Mouse (Mus musculus) heart, postnatal 25 days (tissue): ENCODE data around the gene Mettl7a3. TPM values are rescaled to one million over a fixed set of nuclear protein-coding genes. Genes with fewer than 3 reads are reported as not detected.
"Not testable (repeated sequence)": the region's sequence is repeated elsewhere in the genome, so short reads cannot be mapped to it uniquely, and the experiment has no call there.

ENCODE experiments used
- DNase-seq: peaks from one replicate; pipeline ENCODE4 v3.0.0; 2022; ENCODE audit warnings: low spot score
- intact Hi-C: fragments of 180-260 bp; cut with DNase I; formaldehyde crosslinking; loops from one replicate; pipeline ENCODE4 v1.15.1; 2025
- total RNA-seq, 2 experiments: library from RNA; stranded (reverse); gene quantifications; 2 replicates each; pipeline ENCODE4 v1.2.3; 2021

Mettl7a3 gene
- total RNA-seq, 2 experiments from 2014 or later = 0.16 TPM; not detected in 1

GRCm38 (mm10) chr15:100325235-100325634, 9.5 kb upstream of the Mettl7a3 start:
- no peak for DNase-seq
- intact Hi-C loops = no loop called here

- DNase-seq, intact Hi-C loops: not testable (repeated sequence)
Observed at GRCm38 (mm10) chr15:100328089-100328488, 6.6 kb upstream of the Mettl7a3 start.

GRCm38 (mm10) chr15:100329336-100329735, 5.4 kb upstream of the Mettl7a3 start:
- DNase-seq, intact Hi-C loops: not testable (repeated sequence)

- DNase-seq = no peak
- intact Hi-C loops = no loop called here
Observed at GRCm38 (mm10) chr15:100330739-100331138, 4.0 kb upstream of the Mettl7a3 start.

- intact Hi-C loops, DNase-seq: not testable (repeated sequence)
Observed at GRCm38 (mm10) chr15:100332077-100332961, 2.4 kb upstream of the Mettl7a3 start.

- intact Hi-C loops, DNase-seq: not testable (repeated sequence)
Observed at GRCm38 (mm10) chr15:100337328-100337727, 2.6 kb downstream of the Mettl7a3 start.

GRCm38 (mm10) chr15:100337847-100338246, 3.1 kb downstream of the Mettl7a3 start:
- intact Hi-C loops, DNase-seq: not testable (repeated sequence)

- intact Hi-C loops, DNase-seq: not testable (repeated sequence)
Observed at GRCm38 (mm10) chr15:100341314-100341980, 6.7 kb downstream of the Mettl7a3 start.

GRCm38 (mm10) chr15:100345484-100345883, 10.8 kb downstream of the Mettl7a3 start:
- no peak for DNase-seq
- intact Hi-C loops = no loop called here

- intact Hi-C loops = no loop called here
- DNase-seq = no peak
Observed at GRCm38 (mm10) chr15:100346761-100347160, 12.0 kb downstream of the Mettl7a3 start.

GRCm38 (mm10) chr15:100349496-100349895, 14.8 kb downstream of the Mettl7a3 start:
- DNase-seq = no peak
- intact Hi-C loops = no loop called here

GRCm38 (mm10) chr15:100351501-100352060, 16.9 kb downstream of the Mettl7a3 start:
- no peak for DNase-seq
- intact Hi-C loops = no loop called here

GRCm38 (mm10) chr15:100352711-100353250, 18.1 kb downstream of the Mettl7a3 start, which contains the start of the genes Methig1 and Mettl7a2:
Methig1 (plus strand) TSS chr15:100353149.
Mettl7a2 (plus strand) TSS chr15:100353200.
- DNase-seq = no peak
- intact Hi-C loops = no loop called here

- intact Hi-C loops, DNase-seq: not testable (repeated sequence)
Observed at GRCm38 (mm10) chr15:100353399-100353798, 18.7 kb downstream of the Mettl7a3 start.

- intact Hi-C loops = no loop called here
- no peak for DNase-seq
Observed at GRCm38 (mm10) chr15:100355876-100356275, 21.1 kb downstream of the Mettl7a3 start.

- intact Hi-C loops = no loop called here
- no peak for DNase-seq
Observed at GRCm38 (mm10) chr15:100364242-100364641, 29.5 kb downstream of the Mettl7a3 start, which contains the start of gene Higd1c. Higd1c (plus strand) TSS chr15:100364542.

- intact Hi-C loops = not testable (repeated sequence)
Observed at GRCm38 (mm10) chr15:100365967-100366366, 31.2 kb downstream of the Mettl7a3 start.

GRCm38 (mm10) chr15:100367119-100367518, 32.4 kb downstream of the Mettl7a3 start:
- no peak for DNase-seq
- intact Hi-C loops = no loop called here

More at GRCm38 (mm10) chr15:100365967-100366366, 31.2 kb downstream of the Mettl7a3 start:
- not testable (repeated sequence) for DNase-seq

GRCm38 (mm10) chr15:100375066-100375465, 40.3 kb downstream of the Mettl7a3 start:
- intact Hi-C loops = loop anchor here (2.0 to 10.0 kb wide), 2 partner anchors 60 to 112 kb away; no protein-coding TSS in a partner anchor
- no peak for DNase-seq
